ENCODE assay signal across 1 mouse cellular context in genomic region chrX:73748977-73749376, GRCm38 (mm10).
TF ChIP-seq lines count a peak whose summit lies in the region.

No protein-coding gene starts in this region.

TF ChIP-seq in MEL, 35 proteins besides CTCF, POLR2A, EP300 and RAD21:
- TF ChIP-seq MYB (IDR thresholded peaks at IDR 0.05; ENCODE audit: low read depth, low read length): no peak
- peak; percentile 37 for TF ChIP-seq SMC3 (IDR thresholded peaks at IDR 0.05; ENCODE audit: low read depth, low read length)
